Mouse (Mus musculus) hindbrain, embryonic 13.5 days (tissue): Measurements from ENCODE around the gene Reep6. TPM values are rescaled to one million over a fixed set of nuclear protein-coding genes. Genes with fewer than 3 reads are reported as not detected.

Source experiments
- ATAC-seq: fragments of 200-750 bp; cut with Nextera tagmentation; 2 replicates; pipeline ENCODE4 v1.8.0; 2017; ENCODE audit warnings: moderate TSS enrichment; ENCODE audit not compliant: low FRiP score
- H3K27ac ChIP-seq: fragments of 300-500 bp; sonication (generic); 2 replicates; pipeline ENCODE4 v1.5.1; 2015; ENCODE audit warnings: inconsistent platforms, mild to moderate bottlenecking, moderate library complexity
- H3K27me3 ChIP-seq: fragments of 300-500 bp; sonication (generic); 2 replicates; pipeline ENCODE4 v1.6.1; 2015; ENCODE audit warnings: mild to moderate bottlenecking, inconsistent platforms
- H3K36me3 ChIP-seq: fragments of 300-500 bp; sonication (generic); 2 replicates; pipeline ENCODE4 v1.6.1; 2015; ENCODE audit warnings: mild to moderate bottlenecking, inconsistent platforms
- H3K4me1 ChIP-seq: fragments of 300-500 bp; sonication (generic); replicated peaks from 2 replicates; pipeline ENCODE4 v1.6.1; 2015; ENCODE audit warnings: inconsistent platforms
- H3K4me2 ChIP-seq: fragments of 300-500 bp; sonication (generic); 2 replicates; pipeline ENCODE4 v1.6.1; 2015; ENCODE audit warnings: inconsistent platforms, mild to moderate bottlenecking, moderate library complexity
- H3K4me3 ChIP-seq: fragments of 300-500 bp; sonication (generic); 2 replicates; pipeline ENCODE4 v1.5.1; 2015; ENCODE audit warnings: mild to moderate bottlenecking, inconsistent platforms
- H3K9ac ChIP-seq: fragments of 300-500 bp; sonication (generic); 2 replicates; pipeline ENCODE4 v1.6.1; 2015; ENCODE audit warnings: mild to moderate bottlenecking, inconsistent platforms
- H3K9me3 ChIP-seq: fragments of 300-500 bp; sonication (generic); 2 replicates; pipeline ENCODE4 v1.6.1; 2016; ENCODE audit warnings: inconsistent platforms
- WGBS: fragments of 180-500 bp; shearing (Covaris S2); methylation state at CpG from one replicate; pipeline ENCODE4 v1.1.7; 2015; 5-methylcytosine and 5-hydroxymethylcytosine counted together
- polyA plus RNA-seq: library from polyadenylated mRNA; unstranded; fragments of >200 nt; fragmentation: Nextera tagmentation; extraction: Ambion mirVana; gene quantifications from 2 replicates; pipeline ENCODE4 v1.2.1, GENCODE M21; 2015

Gene Reep6
- polyA plus RNA-seq, 1 experiment from 2014 or later = 3.1 TPM

- 52% methylated on average over 7 of the region's 7 CpGs for WGBS
- no peaks in the 10 kb centered on the region for H3K27me3 ChIP-seq
- ATAC-seq = no peak
- peak overlapping the region; percentile 98 for H3K4me2 ChIP-seq
- peak overlapping the region; percentile 53; the same call in 1 of the 2 replicates for H3K4me3 ChIP-seq
- H3K9me3 ChIP-seq = no peaks in the 10 kb centered on the region
- H3K36me3 ChIP-seq = peaks cover 19% of the 10 kb centered on the region
- peaks cover 68% of the 10 kb centered on the region for H3K4me1 ChIP-seq
- H3K9ac ChIP-seq = peak overlapping the region; percentile 99
- H3K27ac ChIP-seq = peak overlapping the region; percentile 97; the same call in 1 of the 2 replicates
These were observed 34.9 kb upstream of the Reep6 start for GRCm38 (mm10) chr10:80294788-80295303.

- WGBS = under 1% methylated on average over 26 of the region's 26 CpGs
- ATAC-seq = peak; percentile 58
These were observed 33.9 kb upstream of the Reep6 start, which contains the start of gene Apc2 for GRCm38 (mm10) chr10:80295618-80296425. TSS of gene Apc2 (plus strand) at chr10:80295977.

GRCm38 (mm10) chr10:80296824-80297223 is 32.9 kb upstream of the Reep6 start:
- Histone ChIP-seq H3K27me3 (no peaks in the 10 kb centered on the region), H3K9me3 (no peaks in the 10 kb centered on the region), H3K4me2 (peak overlapping the region; percentile 98), H3K9ac (peak overlapping the region; percentile 99), H3K36me3 (peaks cover 20% of the 10 kb centered on the region), H3K27ac (peak overlapping the region; percentile 97), H3K4me3 (peak overlapping the region; percentile 53), H3K4me1 (peaks cover 83% of the 10 kb centered on the region)
- WGBS = 80% methylated on average over 5 of the region's 5 CpGs
- ATAC-seq = no peak

More at GRCm38 (mm10) chr10:80295618-80296425, 33.9 kb upstream of the Reep6 start, which contains the start of gene Apc2:
- Histone ChIP-seq H3K4me3 (peak within 1 kb of the TSS; percentile 53), H3K27ac (peak within 1 kb of the TSS; percentile 97), H3K4me1 (peaks cover 76% of the 10 kb centered on the region), H3K9me3 (no peaks in the 10 kb centered on the region), H3K9ac (peak within 1 kb of the TSS; percentile 99), H3K27me3 (no peaks in the 10 kb centered on the region), H3K36me3 (peaks cover 19% of the 10 kb centered on the region), H3K4me2 (peak within 1 kb of the TSS; percentile 98)

- no peaks in the 10 kb centered on the region for H3K9me3 ChIP-seq
- ATAC-seq = no peak
- peaks cover 28% of the 10 kb centered on the region for H3K36me3 ChIP-seq
- H3K4me1 ChIP-seq = peaks cover 88% of the 10 kb centered on the region
- no peak overlapping the region; the same call in 1 of the 2 replicates for H3K4me3 ChIP-seq
- H3K27ac ChIP-seq = peak overlapping the region; percentile 97
- H3K9ac ChIP-seq = peak overlapping the region; percentile 99
- 66% methylated on average over 8 of the region's 8 CpGs for WGBS
- no peaks in the 10 kb centered on the region for H3K27me3 ChIP-seq
- peak overlapping the region; percentile 98 for H3K4me2 ChIP-seq
These were observed 32.1 kb upstream of the Reep6 start for GRCm38 (mm10) chr10:80297526-80298133.

GRCm38 (mm10) chr10:80298571-80299281 is 31.0 kb upstream of the Reep6 start:
- Histone ChIP-seq H3K9me3 (no peaks in the 10 kb centered on the region), H3K27ac (peak overlapping the region; percentile 97), H3K27me3 (no peaks in the 10 kb centered on the region), H3K36me3 (peaks cover 33% of the 10 kb centered on the region), H3K4me3 (peak overlapping the region; percentile 69), H3K4me2 (peak overlapping the region; percentile 98), H3K9ac (peak overlapping the region; percentile 99), H3K4me1 (peaks cover 89% of the 10 kb centered on the region)
- peak; percentile 72 for ATAC-seq
- 2% methylated on average over 26 of the region's 26 CpGs for WGBS

- peak overlapping the region; percentile 99 for H3K9ac ChIP-seq
- no peaks in the 10 kb centered on the region for H3K9me3 ChIP-seq
- H3K36me3 ChIP-seq = peaks cover 33% of the 10 kb centered on the region
- peak overlapping the region; percentile 97 for H3K27ac ChIP-seq
- no peak for ATAC-seq
- WGBS = 6% methylated on average over 12 of the region's 15 CpGs
- H3K4me2 ChIP-seq = peak overlapping the region; percentile 98
- H3K4me1 ChIP-seq = peaks cover 89% of the 10 kb centered on the region
- H3K27me3 ChIP-seq = no peaks in the 10 kb centered on the region
- peak overlapping the region; percentile 69 for H3K4me3 ChIP-seq
These were observed 30.5 kb upstream of the Reep6 start for GRCm38 (mm10) chr10:80299301-80299700.

GRCm38 (mm10) chr10:80299824-80300223 is 29.9 kb upstream of the Reep6 start:
- peaks cover 33% of the 10 kb centered on the region for H3K36me3 ChIP-seq
- no peaks in the 10 kb centered on the region for H3K27me3 ChIP-seq
- peaks cover 89% of the 10 kb centered on the region for H3K4me1 ChIP-seq
- peak overlapping the region; percentile 97 for H3K27ac ChIP-seq
- no peaks in the 10 kb centered on the region for H3K9me3 ChIP-seq
- H3K9ac ChIP-seq = peak overlapping the region; percentile 99
- H3K4me2 ChIP-seq = peak overlapping the region; percentile 98
- WGBS = 30% methylated on average over 10 of the region's 10 CpGs
- ATAC-seq = no peak
- H3K4me3 ChIP-seq = peak overlapping the region; percentile 69

- Histone ChIP-seq H3K4me2 (peak overlapping the region; percentile 98), H3K4me3 (peak overlapping the region; percentile 69), H3K27ac (peak overlapping the region; percentile 97), H3K36me3 (peaks cover 39% of the 10 kb centered on the region), H3K9me3 (no peaks in the 10 kb centered on the region), H3K4me1 (peaks cover 89% of the 10 kb centered on the region), H3K27me3 (no peaks in the 10 kb centered on the region), H3K9ac (peak overlapping the region; percentile 99)
- WGBS = 6% methylated on average over 11 of the region's 11 CpGs
- ATAC-seq = peak; percentile 85
These were observed 29.0 kb upstream of the Reep6 start for GRCm38 (mm10) chr10:80300672-80301181.

- Histone ChIP-seq H3K9ac (peak overlapping the region; percentile 99), H3K36me3 (peaks cover 46% of the 10 kb centered on the region), H3K9me3 (no peaks in the 10 kb centered on the region), H3K27ac (peak overlapping the region; percentile 97), H3K4me3 (peak overlapping the region; percentile 69), H3K27me3 (no peaks in the 10 kb centered on the region), H3K4me1 (peaks cover 89% of the 10 kb centered on the region), H3K4me2 (peak overlapping the region; percentile 98)
- ATAC-seq = peak; percentile 15; the same call in 1 of the 2 replicates
- WGBS = 55% methylated on average over 10 of the region's 10 CpGs
These were observed 28.3 kb upstream of the Reep6 start for GRCm38 (mm10) chr10:80301256-80302081.

- H3K27me3 ChIP-seq = no peaks in the 10 kb centered on the region
- no peak for ATAC-seq
- no peaks in the 10 kb centered on the region for H3K9me3 ChIP-seq
- peak overlapping the region; percentile 69 for H3K4me3 ChIP-seq
- peaks cover 86% of the 10 kb centered on the region for H3K4me1 ChIP-seq
- peak overlapping the region; percentile 99 for H3K9ac ChIP-seq
- H3K36me3 ChIP-seq = peaks cover 52% of the 10 kb centered on the region
- WGBS = 44% methylated on average over 5 of the region's 5 CpGs
- peak overlapping the region; percentile 98 for H3K4me2 ChIP-seq
- H3K27ac ChIP-seq = peak overlapping the region; percentile 97
These were observed 27.7 kb upstream of the Reep6 start for GRCm38 (mm10) chr10:80302082-80302355.

GRCm38 (mm10) chr10:80302471-80302881 is 27.3 kb upstream of the Reep6 start:
- no peak; the same call in 1 of the 2 replicates for ATAC-seq
- Histone ChIP-seq H3K36me3 (peaks cover 56% of the 10 kb centered on the region), H3K27ac (peak overlapping the region; percentile 97), H3K4me3 (peak overlapping the region; percentile 69), H3K27me3 (no peaks in the 10 kb centered on the region), H3K4me1 (peaks cover 86% of the 10 kb centered on the region), H3K9ac (peak overlapping the region; percentile 99), H3K4me2 (peak overlapping the region; percentile 98), H3K9me3 (no peaks in the 10 kb centered on the region)
- WGBS = 6% methylated on average over 9 of the region's 9 CpGs
